Comparison of ENCODE assay signal across 17 mouse cellular contexts in genomic region chr11:56173895-56174294, GRCm38 (mm10).
"Had no signal": no experiment of that assay in that cellular context is flagged by ENCODE, and none has a peak within 500 bp of the region (broad histone marks: within the 10 kb centered on the region; RNA-seq: fewer than 3 reads in every experiment).

No protein-coding gene starts in this region.

- H3K36me3 ChIP-seq: kidney, embryonic 15.5 days; limb, embryonic 12.5 days; limb, embryonic 15.5 days; lung, embryonic 15.5 days; midbrain, embryonic 13.5 days had no signal

- H3K27me3 ChIP-seq: kidney, embryonic 15.5 days; limb, embryonic 12.5 days; limb, embryonic 15.5 days; lung, embryonic 15.5 days; midbrain, embryonic 13.5 days had no signal

- DNase-seq: kidney, adult 8-10 months; kidney, postnatal 10 days; kidney, postnatal 36 days; left cerebral cortex, postnatal 4 days; liver, postnatal 0 days; lung, postnatal 10 days; lung, postnatal 4 days; thymus, adult 18-20 months; thymus, postnatal 36 days had no signal

- H3K4me2 ChIP-seq: kidney, embryonic 15.5 days; limb, embryonic 12.5 days; limb, embryonic 15.5 days; liver, embryonic 11.5 days; lung, embryonic 15.5 days; midbrain, embryonic 13.5 days had no signal

- H3K4me3 ChIP-seq: kidney, embryonic 15.5 days; limb, embryonic 12.5 days; limb, embryonic 15.5 days; lung, embryonic 15.5 days; midbrain, embryonic 13.5 days had no signal

- H3K9ac ChIP-seq: kidney, embryonic 15.5 days; limb, embryonic 12.5 days; limb, embryonic 15.5 days; liver, embryonic 14.5 days; liver, postnatal 0 days; lung, embryonic 15.5 days; midbrain, embryonic 13.5 days had no signal

- H3K27ac ChIP-seq: kidney, embryonic 15.5 days; limb, embryonic 12.5 days; limb, embryonic 15.5 days; liver, embryonic 14.5 days; lung, embryonic 15.5 days; midbrain, embryonic 13.5 days had no signal

- ATAC-seq: liver, postnatal 0 days; midbrain, embryonic 13.5 days; midbrain, embryonic 16.5 days had no signal

- H3K4me1 ChIP-seq: kidney, embryonic 15.5 days; limb, embryonic 12.5 days; limb, embryonic 15.5 days; lung, embryonic 15.5 days; midbrain, embryonic 13.5 days had no signal

- H3K9me3 ChIP-seq: kidney, embryonic 15.5 days; limb, embryonic 12.5 days; limb, embryonic 15.5 days; lung, embryonic 15.5 days; midbrain, embryonic 13.5 days had no signal
